Comparison of ENCODE assay signal across 23 mouse cellular contexts in the genomic region with DNA sequence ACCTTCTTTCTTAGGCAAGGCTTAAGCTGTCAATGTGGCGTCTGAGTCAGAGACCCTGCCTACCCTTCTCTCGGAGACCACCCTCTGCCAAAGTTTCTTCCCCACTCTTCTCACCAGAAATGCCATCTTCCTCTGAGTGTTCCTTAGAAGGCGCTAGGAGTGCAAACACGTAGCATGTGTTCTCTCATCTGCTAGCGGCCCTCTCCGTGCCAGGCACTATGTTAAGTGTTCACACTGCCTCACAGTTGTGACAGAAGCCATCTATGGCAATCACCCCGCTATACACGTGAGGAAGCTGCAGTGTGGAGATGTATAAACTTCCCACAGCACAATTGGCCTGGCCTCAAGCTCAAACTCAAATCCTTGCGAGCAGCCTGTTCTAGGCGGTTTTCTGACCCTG. TPM values are rescaled to one million over a fixed set of nuclear protein-coding genes. Genes with fewer than 3 reads are reported as not detected.
DNase-seq lines count a peak whose midpoint lies in the region; ATAC-seq lines count a peak whose summit lies in the region.
"Had no signal": no experiment of that assay in that cellular context is flagged by ENCODE, and none has a peak within 500 bp of the region (broad histone marks: within the 10 kb centered on the region; RNA-seq: fewer than 3 reads in every experiment).

No protein-coding gene starts in this region.

- no peak overlapping the region for H3K4me2 ChIP-seq in forebrain, embryonic 15.5 days (replicated peaks)
- H3K4me2 ChIP-seq in forebrain, embryonic 11.5 days (ENCODE audit: low read depth, low read length, severe bottlenecking) = no peak overlapping the region
- H3K4me2 ChIP-seq: embryonic facial prominence, embryonic 15.5 days; heart, embryonic 13.5 days; hindbrain, embryonic 15.5 days had no signal

- H3K4me1 ChIP-seq in forebrain, embryonic 15.5 days = no peaks in the 10 kb centered on the region
- H3K4me1 ChIP-seq in forebrain, embryonic 11.5 days (replicated peaks; ENCODE audit: control insufficient read depth, insufficient read depth, low read length) = no peaks in the 10 kb centered on the region
- H3K4me1 ChIP-seq: embryonic facial prominence, embryonic 15.5 days; hindbrain, embryonic 15.5 days had no signal

- no peaks in the 10 kb centered on the region for H3K36me3 ChIP-seq in forebrain, embryonic 15.5 days
- H3K36me3 ChIP-seq in forebrain, embryonic 11.5 days (ENCODE audit: control insufficient read depth, insufficient read depth, low read length) = no peaks in the 10 kb centered on the region
- H3K36me3 ChIP-seq: embryonic facial prominence, embryonic 15.5 days; heart, embryonic 13.5 days; hindbrain, embryonic 15.5 days had no signal

- H3K4me3 ChIP-seq in forebrain, embryonic 15.5 days = no peak overlapping the region
- H3K4me3 ChIP-seq in forebrain, embryonic 11.5 days (ENCODE audit: low read depth, low read length) = no peak overlapping the region
- H3K4me3 ChIP-seq: embryonic facial prominence, embryonic 15.5 days; erythroblast, embryonic 14.5 days; heart, embryonic 13.5 days; hindbrain, embryonic 15.5 days had no signal

- no peaks in the 10 kb centered on the region for H3K9me3 ChIP-seq in forebrain, embryonic 15.5 days
- no peaks in the 10 kb centered on the region for H3K9me3 ChIP-seq in forebrain, embryonic 11.5 days (ENCODE audit: control insufficient read depth, low read length)
- H3K9me3 ChIP-seq: embryonic facial prominence, embryonic 15.5 days; heart, embryonic 13.5 days; hindbrain, embryonic 15.5 days had no signal

- no peak overlapping the region for H3K27ac ChIP-seq in forebrain, embryonic 15.5 days (replicated peaks)
- H3K27ac ChIP-seq in forebrain, embryonic 11.5 days (ENCODE audit: low read depth, low read length) = no peak overlapping the region
- H3K27ac ChIP-seq: embryonic facial prominence, embryonic 15.5 days; heart, embryonic 13.5 days; hindbrain, embryonic 15.5 days had no signal

- no peaks in the 10 kb centered on the region for H3K27me3 ChIP-seq in forebrain, embryonic 15.5 days
- H3K27me3 ChIP-seq in forebrain, embryonic 11.5 days (ENCODE audit: control insufficient read depth, insufficient read depth, low read length) = no peaks in the 10 kb centered on the region
- H3K27me3 ChIP-seq: CH12.LX; embryonic facial prominence, embryonic 15.5 days; heart, embryonic 13.5 days; hindbrain, embryonic 15.5 days; Patski had no signal

- ATAC-seq in forebrain, embryonic 15.5 days (replicated peaks) = peak; percentile 92
- no peak for ATAC-seq in forebrain, embryonic 11.5 days (replicated peaks; ENCODE audit: low FRiP score)
- ATAC-seq in megakaryocyte, adult 5-6 weeks (ENCODE audit: poor library complexity, severe bottlenecking) = no peak
- ATAC-seq: activated CD4-positive, CD25-positive, alpha-beta regulatory T cell, adult 4 months; intestine, embryonic 16.5 days; Patski had no signal

- no peak overlapping the region for H3K9ac ChIP-seq in forebrain, embryonic 15.5 days (replicated peaks)
- H3K9ac ChIP-seq in forebrain, embryonic 11.5 days (ENCODE audit: low read length) = no peak overlapping the region
- H3K9ac ChIP-seq: embryonic facial prominence, embryonic 15.5 days; heart, embryonic 13.5 days; hindbrain, embryonic 15.5 days had no signal

- DNase-seq in forebrain, embryonic 11.5 days (ENCODE audit: low spot score) = no peak
- DNase-seq in left cerebral cortex, postnatal 14 days (ENCODE audit: low spot score in 2 of 2) = peak; percentile 27 to 62
- no peak for DNase-seq in left cerebral cortex, adult 8-10 months (ENCODE audit: low spot score in 2 of 2)
- DNase-seq in brain, adult 2 months (ENCODE audit: low read depth, low spot score) = peak; percentile 53
- DNase-seq in brain, embryonic 18.5 days (ENCODE audit: low read depth, low spot score) = peak; percentile 42
- DNase-seq in lung, postnatal 14 days = no peak
- DNase-seq: adrenal gland, postnatal 14 days; cerebellum, adult 11 months; cerebellum, adult 8-10 months; cerebellum, postnatal 14 days; embryo, embryonic 11 days; gastrocnemius, postnatal 14 days; heart, postnatal 36 days had no signal

- WGBS in forebrain, embryonic 15.5 days = 76% methylated on average over 10 of the region's 10 CpGs
- 85% methylated on average over 10 of the region's 10 CpGs for WGBS in forebrain, embryonic 11.5 days

- intact Hi-C loops in left cerebral cortex, postnatal 14 days (cut with DNase I) = no loop called here

RNA-seq across cellular contexts. Expression of a gene that starts 20.1 kb away (rescaled TPM):
- polyA plus RNA-seq in forebrain, embryonic 15.5 days (2015; fragmentation: Nextera tagmentation; extraction: Ambion mirVana) = 41.6 and 42.7 TPM in 2 replicates
- polyA plus RNA-seq in forebrain, embryonic 11.5 days (2014; fragmentation: Nextera tagmentation; extraction: Ambion mirVana) = 43.5 and 45.6 TPM in 2 replicates
- 10 to 100 TPM; 54.7 to 59.9 TPM for total RNA-seq in left cerebral cortex, postnatal 14 days (2021)
- total RNA-seq in left cerebral cortex, adult 8-10 months (2022) = 10 to 100 TPM; 44.7 to 57.0 (median 53.9) TPM
- total RNA-seq in megakaryocyte, adult 5-6 weeks (2015) = 0.41 and 0.60 TPM in 2 replicates
- 1.3 and 3.2 TPM in 2 replicates for total RNA-seq in megakaryocyte, adult 5-6 weeks (2017)
- total RNA-seq: CH12.LX had no signal
- polyA plus RNA-seq: erythroblast, embryonic 14.5 days had no signal

Comparison
In these comparisons a context has a peak if more than half of its experiments do, and no peak if none do; other contexts are left out.
1. DNase-seq: peak in left cerebral cortex, postnatal 14 days (2 of 2), brain, adult 2 months (single experiment) and brain, embryonic 18.5 days (single experiment); none in forebrain, embryonic 11.5 days (single experiment), left cerebral cortex, adult 8-10 months (0 of 2) and lung, postnatal 14 days (single experiment).
2. RNA of a gene that starts 20.1 kb away (total RNA-seq): 54.7 to 59.9 TPM in left cerebral cortex, postnatal 14 days and 44.7 to 57.0 TPM in left cerebral cortex, adult 8-10 months; 0.41 to 3.2 TPM in megakaryocyte, adult 5-6 weeks; every median in the first group is over 10 times any median in the second.